Mouse (Mus musculus): ENCODE data around the gene Ppp6c. TPM values are rescaled to one million over a fixed set of nuclear protein-coding genes. Genes with fewer than 3 reads are reported as not detected.
"Not testable (repeated sequence)": the region's sequence is repeated elsewhere in the genome, so short reads cannot be mapped to it uniquely, and the experiment has no call there.

The Ppp6c gene
- 10 to 100 TPM; 58.5 to 61.7 TPM for total RNA-seq (2021)
- long read RNA-seq, experiment 1, full-length matches to known transcripts: 68 of 77 reads
- long read RNA-seq, experiment 1, partial matches to known transcripts: 3 of 77 reads
- long read RNA-seq, experiment 1, other reads (novel, unspliced or antisense): 6 of 77 reads
- long read RNA-seq, experiment 2, full-length matches to known transcripts: 70 of 79 reads
- long read RNA-seq, experiment 2, partial matches to known transcripts: 2 of 79 reads
- long read RNA-seq, experiment 2, other reads (novel, unspliced or antisense): 7 of 79 reads

GRCm38 (mm10) chr2:39226019-39226640 lies at the start of gene Ppp6c:
Gene Ppp6c (minus strand): TSS chr2:39226451.
- DNase-seq (ENCODE audit: low spot score): peak; percentile 95

DNA sequence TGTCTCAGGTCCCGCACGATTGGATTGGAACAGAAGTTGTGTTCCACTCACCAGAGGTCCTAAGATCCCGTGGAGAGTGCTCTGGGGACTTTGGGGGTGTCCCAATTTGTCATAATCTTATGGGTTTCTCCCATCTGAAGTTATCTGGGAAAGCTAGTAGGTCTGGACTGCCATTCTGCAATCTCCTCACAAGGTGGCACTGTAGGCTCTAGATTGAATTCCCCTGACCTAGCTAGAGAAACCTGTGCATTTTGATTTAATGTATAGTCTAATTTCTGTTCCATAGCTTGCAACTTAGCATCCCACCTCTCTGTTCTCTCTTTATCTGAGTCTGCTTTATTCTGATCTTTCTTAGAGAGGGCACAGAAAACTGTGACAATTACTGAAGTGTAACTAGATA lies 42.1 kb upstream of the Ppp6c start:
- no peak for DNase-seq (ENCODE audit: low spot score)

DNA sequence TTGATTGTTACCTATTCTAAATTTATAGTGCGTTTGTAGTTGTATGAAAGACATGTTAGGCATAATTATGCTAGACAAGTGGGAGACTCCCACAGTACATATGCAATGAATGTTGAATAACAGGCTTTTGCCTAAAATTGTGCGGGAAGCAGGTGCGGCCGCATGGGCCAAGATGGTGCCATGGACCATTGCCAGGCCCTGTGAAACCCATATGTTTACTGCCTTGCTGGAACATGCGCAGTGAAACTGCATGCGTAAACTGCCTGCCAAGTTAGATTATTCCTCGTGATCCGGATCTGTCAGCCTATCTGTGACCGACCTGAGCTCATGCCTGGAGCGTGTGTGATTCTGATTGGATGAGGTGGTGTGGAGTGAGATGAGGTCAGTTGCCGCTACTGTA lies 26.0 kb upstream of the Ppp6c start:
- not testable (repeated sequence) for DNase-seq (ENCODE audit: low spot score)

- DNase-seq (ENCODE audit: low spot score): not testable (repeated sequence)
Measured at GRCm38 (mm10) chr2:39246862-39247261, 20.6 kb upstream of the Ppp6c start.

DNA sequence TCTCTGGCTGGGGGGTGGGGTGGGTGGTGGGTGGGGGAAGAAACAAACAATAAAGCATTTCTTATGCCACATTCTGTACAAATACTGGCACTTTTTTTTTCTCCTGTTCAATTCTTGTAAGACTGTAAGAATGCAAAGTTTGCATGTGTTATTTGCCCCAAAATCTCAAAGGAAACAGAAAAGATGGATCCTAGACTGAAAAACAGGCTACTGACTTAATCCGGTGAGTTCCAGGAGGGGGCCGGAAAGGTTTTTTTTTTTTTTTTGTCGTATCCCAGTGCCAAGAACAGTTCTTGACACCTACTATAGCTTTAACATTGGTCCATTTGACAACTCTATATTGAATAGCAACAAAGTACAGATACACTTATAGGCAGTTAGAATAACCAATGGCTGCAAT lies 480 bp upstream of the Ppp6c start:
- DNase-seq (ENCODE audit: low spot score): no peak

GRCm38 (mm10) chr2:39225331-39226018 lies 776 bp downstream of the Ppp6c start:
- not testable (repeated sequence) for DNase-seq (ENCODE audit: low spot score)

DNA sequence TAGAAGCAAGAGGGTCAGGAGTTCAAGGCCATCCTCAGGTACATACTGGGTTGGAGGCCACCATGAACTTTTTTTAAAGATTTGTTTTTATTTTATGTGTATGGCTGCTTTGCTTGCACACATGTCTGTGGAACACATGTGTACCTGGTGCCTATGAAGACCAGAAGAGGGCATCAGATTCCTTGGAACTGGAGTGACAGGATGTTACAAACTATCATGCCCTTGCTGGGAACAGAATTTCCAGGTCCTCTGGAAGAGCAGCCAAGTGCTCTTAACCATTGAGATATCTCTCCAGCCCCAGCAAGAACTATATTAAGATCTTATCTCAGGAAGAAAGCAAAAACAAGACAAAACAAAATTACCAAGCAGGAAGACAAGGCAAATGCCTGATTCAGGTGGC lies 1.6 kb downstream of the Ppp6c start:
- DNase-seq (ENCODE audit: low spot score): no peak

DNA sequence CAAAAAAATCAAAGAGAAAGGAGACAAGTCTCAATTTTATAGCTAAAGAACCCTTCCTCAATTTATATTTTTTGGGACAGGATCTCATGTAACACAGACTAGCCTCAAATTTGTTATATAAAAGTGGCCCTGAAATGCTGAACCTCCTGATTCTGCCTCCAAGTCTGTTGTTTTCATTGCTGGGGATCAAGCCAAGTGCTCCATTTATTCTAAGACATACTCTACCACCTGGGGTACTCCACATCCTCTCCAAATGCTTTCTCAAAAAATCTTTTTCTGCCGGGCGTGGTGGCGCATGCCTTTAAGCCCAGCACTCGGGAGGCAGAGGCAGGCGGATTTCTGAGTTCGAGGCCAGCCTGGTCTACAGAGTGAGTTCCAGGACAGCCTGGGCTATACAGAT lies 6.2 kb downstream of the Ppp6c start:
- no peak for DNase-seq (ENCODE audit: low spot score)

GRCm38 (mm10) chr2:39219034-39219433 lies 7.2 kb downstream of the Ppp6c start:
- no peak for DNase-seq (ENCODE audit: low spot score)

DNA sequence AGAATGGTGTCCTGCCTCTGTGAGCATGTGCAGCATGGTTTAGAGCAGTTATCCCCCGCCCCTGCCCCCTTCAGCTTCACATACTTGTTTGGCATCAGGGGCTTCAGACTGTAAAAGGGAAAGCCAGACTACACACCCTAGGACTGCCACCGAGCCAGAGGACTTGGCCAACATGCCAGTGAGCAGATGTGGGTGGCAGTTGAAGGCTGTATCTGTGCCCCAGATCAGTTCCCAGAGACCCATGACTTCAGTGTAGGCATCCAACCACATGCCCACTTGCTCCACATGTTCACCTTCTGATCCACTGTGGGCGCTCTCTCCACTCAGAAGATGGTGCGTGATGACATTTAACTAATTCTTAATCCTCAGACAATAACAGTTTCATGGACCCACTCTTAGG lies 9.1 kb downstream of the Ppp6c start:
- no peak for DNase-seq (ENCODE audit: low spot score)

DNA sequence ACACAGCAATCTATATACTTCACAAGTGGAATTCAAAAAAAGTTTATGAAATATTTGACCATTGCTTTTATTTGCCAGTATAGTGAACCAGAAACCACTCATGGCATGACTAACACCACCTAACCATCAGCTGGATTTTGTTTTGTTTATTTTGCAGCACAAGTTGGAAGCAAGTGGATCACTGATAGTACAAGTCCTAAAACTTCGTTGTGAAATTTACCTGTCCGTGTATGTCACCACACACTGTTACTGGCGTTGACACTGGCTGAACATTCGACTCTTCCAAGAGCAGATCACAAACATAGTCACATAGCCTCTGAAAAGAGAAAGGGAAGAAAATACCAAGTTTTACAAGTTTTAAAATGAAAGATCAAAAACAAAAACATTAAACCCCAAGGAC lies 15.5 kb downstream of the Ppp6c start:
- DNase-seq (ENCODE audit: low spot score): no peak

- DNase-seq (ENCODE audit: low spot score): no peak
Measured at GRCm38 (mm10) chr2:39203359-39203758, 22.9 kb downstream of the Ppp6c start.

GRCm38 (mm10) chr2:39194809-39195208 lies 31.4 kb downstream of the Ppp6c start:
- no peak for DNase-seq (ENCODE audit: low spot score)

DNA sequence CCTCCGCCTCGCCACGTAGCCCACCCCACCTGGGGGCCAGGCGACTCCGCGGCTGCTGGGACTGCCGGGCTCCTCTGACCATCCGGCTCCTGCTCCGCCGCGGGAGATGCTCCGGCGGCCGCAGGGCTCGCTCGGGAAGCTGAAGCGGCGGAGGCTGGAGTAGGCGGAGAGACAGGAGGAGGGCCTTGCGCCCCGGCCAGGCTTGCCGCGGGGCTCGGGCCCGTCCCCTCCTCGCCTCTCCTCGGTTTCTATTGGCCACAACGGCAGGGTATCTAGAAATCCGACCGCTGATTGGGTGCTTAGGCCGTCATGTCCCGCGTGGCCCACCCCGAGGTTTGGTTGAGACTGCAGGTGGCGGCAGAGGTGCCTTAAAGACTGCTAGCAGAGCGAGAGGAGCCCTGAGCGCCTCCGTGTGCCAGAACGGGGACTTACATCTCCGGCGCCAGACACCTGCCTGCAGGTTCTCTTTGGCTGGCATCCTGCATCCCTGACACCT lies 35.6 kb downstream of the Ppp6c start, which contains the start of gene Scai:
TSS of gene Scai (minus strand) at position 174 of the 496 bp plus-strand sequence.
- peak; percentile 98 for DNase-seq (ENCODE audit: low spot score)

DNA sequence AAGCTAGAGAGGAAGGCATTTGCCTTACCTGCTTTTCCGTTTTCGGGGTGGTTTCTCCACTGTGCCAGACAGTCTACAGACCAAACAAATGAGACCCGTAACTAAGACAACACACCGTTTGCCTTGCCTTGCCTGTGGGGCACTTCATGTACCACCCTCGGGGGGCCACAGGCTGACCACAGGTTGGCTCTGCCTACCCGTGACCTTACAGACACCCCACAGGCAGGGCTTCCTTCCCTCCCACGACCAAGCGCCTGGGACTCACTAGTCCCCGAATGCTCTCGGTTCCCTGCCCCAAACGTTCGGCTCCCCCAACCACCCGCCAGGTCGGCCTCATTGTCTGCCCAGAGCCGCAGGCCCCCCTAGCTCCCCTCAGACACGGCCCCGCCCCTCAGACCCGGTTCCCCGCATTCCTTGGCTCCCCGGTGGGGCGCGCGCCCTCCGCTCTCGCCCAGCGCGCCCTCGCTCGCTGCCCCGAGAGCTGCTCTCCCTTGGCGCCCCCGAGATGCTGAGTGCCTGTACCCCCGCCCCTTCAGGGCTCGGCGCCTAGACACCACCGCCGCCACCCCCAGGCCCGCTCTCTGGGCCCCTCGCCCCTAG lies 36.2 kb downstream of the Ppp6c start:
- DNase-seq (ENCODE audit: low spot score): peak; percentile 30

- DNase-seq (ENCODE audit: low spot score): no peak
Measured at GRCm38 (mm10) chr2:39185942-39186341, 40.3 kb downstream of the Ppp6c start.

DNA sequence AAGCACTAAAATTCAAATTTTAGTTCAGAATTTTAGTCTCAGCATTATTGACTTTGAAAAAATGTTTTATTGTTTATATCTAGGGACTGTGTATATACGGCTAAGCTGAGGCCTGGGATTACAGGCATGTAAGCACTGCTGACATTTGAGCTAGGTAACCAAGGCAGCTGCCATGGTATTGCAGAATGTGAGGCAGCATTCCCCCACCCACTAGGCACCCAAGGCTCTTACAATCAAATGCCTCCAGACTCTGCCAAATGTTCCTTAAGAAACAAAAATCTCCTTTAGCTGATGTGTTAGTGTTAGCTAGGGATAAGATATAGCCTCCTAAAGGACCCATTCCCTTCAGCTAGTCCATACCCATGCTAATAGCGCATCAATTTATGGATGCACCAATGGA lies 42.7 kb downstream of the Ppp6c start:
- DNase-seq (ENCODE audit: low spot score): no peak

DNA sequence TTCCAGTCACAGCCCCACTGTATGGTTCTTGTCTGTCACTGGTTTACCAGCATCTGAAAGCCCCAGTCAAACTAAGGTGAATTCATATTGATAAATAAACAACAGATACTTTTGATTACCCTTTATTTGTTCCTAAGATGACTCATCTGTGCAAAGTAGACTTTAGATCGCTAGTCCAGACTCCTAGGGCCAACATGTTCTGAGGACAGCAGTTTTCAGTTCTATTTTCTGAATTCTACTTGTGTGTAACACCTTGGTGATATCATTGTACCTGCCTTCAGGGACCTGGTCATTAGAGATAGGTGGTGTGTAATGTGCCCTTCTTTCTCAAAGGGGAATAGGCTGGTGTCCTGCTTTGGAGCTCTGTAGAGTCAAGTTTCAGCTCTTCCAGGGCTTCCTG lies 65.3 kb downstream of the Ppp6c start:
- no peak for DNase-seq (ENCODE audit: low spot score)

- no peak for DNase-seq (ENCODE audit: low spot score)
Measured at GRCm38 (mm10) chr2:39157916-39158315, 68.3 kb downstream of the Ppp6c start.

DNA sequence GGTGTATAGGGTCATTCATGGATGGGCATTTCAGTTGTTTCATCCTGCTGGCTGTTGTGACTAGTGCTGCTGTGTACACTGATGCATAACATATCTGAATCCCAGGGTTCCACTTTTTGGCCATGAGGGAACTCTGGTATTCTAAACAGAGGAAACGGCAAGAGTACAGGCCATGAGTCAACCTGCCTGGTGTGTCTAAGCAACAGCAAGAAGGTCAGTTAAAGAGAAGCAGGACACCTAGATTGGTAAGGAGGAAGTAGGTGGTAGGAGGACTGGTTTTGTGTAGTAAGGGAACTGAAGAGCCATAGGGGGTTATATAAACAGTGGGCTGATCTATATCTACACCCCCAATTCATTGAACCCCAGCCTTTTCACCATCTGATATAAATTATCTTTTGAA lies 69.4 kb downstream of the Ppp6c start:
- DNase-seq (ENCODE audit: low spot score): no peak

GRCm38 (mm10) chr2:39150943-39151342 lies 75.3 kb downstream of the Ppp6c start:
- DNase-seq (ENCODE audit: low spot score): no peak

DNA sequence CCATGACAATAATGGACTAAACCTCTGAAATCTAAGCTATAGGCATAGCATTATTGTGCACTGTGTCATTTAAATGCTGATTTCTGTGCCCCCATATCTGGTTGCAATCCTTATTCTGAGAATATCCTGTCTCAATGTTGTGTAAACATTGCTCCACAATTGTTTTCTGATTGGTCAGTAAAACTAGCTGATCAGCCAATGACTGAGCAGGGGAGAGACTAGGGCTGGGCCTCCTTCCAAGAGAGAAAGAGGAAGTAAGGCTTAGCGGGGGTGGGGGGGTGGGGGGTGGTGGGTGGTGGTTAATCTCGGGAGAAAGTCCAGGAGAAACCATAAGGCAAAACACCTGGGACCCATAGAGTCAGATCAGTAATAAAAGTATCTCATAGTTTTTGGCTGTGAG lies 78.2 kb downstream of the Ppp6c start:
- DNase-seq (ENCODE audit: low spot score): no peak

Measured in gastrocnemius, adult 18-20 months (tissue).